Mouse (Mus musculus): ENCODE results near the gene Gm8229.
"Not testable (repeated sequence)": the region's sequence is repeated elsewhere in the genome, so short reads cannot be mapped to it uniquely, and the experiment has no call there.

GRCm38 (mm10) chr14:44361416-44361815 lies 3.7 kb upstream of the Gm8229 start:
- peak; percentile 25 for TF ChIP-seq CTCF (IDR thresholded peaks at IDR 0.05; ENCODE audit: low read depth)
- TF ChIP-seq EP300 (IDR thresholded peaks at IDR 0.05; ENCODE audit: low read depth): not testable (repeated sequence)

All from liver, postnatal 0 days (tissue).